Comparison of ENCODE assay signal across 23 mouse cellular contexts in the genomic region with DNA sequence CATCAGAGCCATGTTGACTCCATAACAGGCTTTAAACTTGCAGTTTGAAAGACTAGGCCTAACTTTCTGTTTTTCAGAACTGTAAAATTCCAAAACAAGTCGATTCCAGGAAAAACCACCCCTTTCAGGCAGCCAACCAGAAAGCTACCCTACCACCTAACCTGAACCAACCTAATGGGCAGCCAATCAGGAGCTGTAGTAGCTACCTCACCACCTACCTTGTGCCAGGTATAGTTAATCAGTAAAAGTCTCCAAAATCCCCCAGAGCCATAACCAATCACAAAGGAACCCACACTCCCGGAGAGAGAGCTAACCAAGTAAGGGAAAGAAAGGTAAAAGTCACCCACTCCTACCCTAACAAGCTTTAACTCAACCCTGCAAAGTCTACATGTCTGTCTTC. TPM values are rescaled to one million over a fixed set of nuclear protein-coding genes. Genes with fewer than 3 reads are reported as not detected.
DNase-seq lines count a peak whose midpoint lies in the region; ATAC-seq and TF ChIP-seq lines count a peak whose summit lies in the region.
"Had no signal": no experiment of that assay in that cellular context is flagged by ENCODE, and none has a peak within 500 bp of the region (broad histone marks: within the 10 kb centered on the region; RNA-seq: fewer than 3 reads in every experiment).

No protein-coding gene starts in this region.

- WGBS in kidney, adult 2 months: 49% methylated on average over 2 of the region's 2 CpGs
- WGBS in liver, adult 2 months: 60% methylated on average over 2 of the region's 2 CpGs
- WGBS in liver, postnatal 0 days (ENCODE audit: insufficient replicate concordance): 69% methylated on average over 2 of the region's 2 CpGs

- no peak for ATAC-seq in liver, postnatal 0 days
- ATAC-seq: forebrain, embryonic 14.5 days had no signal

- no peaks in the 10 kb centered on the region for H3K79me2 ChIP-seq in liver, adult 2 months (ENCODE audit: control insufficient read depth, insufficient read depth, low read length)

- no peaks in the 10 kb centered on the region for H3K9me3 ChIP-seq in liver, postnatal 0 days (ENCODE audit: low read length)
- H3K9me3 ChIP-seq: embryonic facial prominence, embryonic 13.5 days; embryonic facial prominence, embryonic 15.5 days; forebrain, embryonic 10.5 days; forebrain, embryonic 12.5 days had no signal

- no peaks in the 10 kb centered on the region for H3K4me1 ChIP-seq in kidney, adult 2 months (ENCODE audit: control insufficient read depth, insufficient read depth, low read length)
- no peaks in the 10 kb centered on the region for H3K4me1 ChIP-seq in liver, adult 2 months (ENCODE audit: control insufficient read depth, insufficient read depth, low read length)
- H3K4me1 ChIP-seq in liver, postnatal 0 days (ENCODE audit: insufficient read depth): no peaks in the 10 kb centered on the region
- H3K4me1 ChIP-seq: embryonic facial prominence, embryonic 13.5 days; embryonic facial prominence, embryonic 15.5 days; forebrain, embryonic 10.5 days; forebrain, embryonic 12.5 days had no signal

- H3K4me3 ChIP-seq in kidney, adult 2 months (ENCODE audit: insufficient read depth, low read depth, low read length): no peak overlapping the region
- no peak overlapping the region for H3K4me3 ChIP-seq in liver, adult 2 months (ENCODE audit: insufficient read depth, low read depth, low read length)
- H3K4me3 ChIP-seq in liver, postnatal 0 days (ENCODE audit: low read depth, low read length): no peak overlapping the region
- H3K4me3 ChIP-seq: embryonic facial prominence, embryonic 13.5 days; embryonic facial prominence, embryonic 15.5 days; erythroblast, embryonic 14.5 days; forebrain, embryonic 10.5 days; forebrain, embryonic 12.5 days had no signal

- no peaks in the 10 kb centered on the region for H3K27me3 ChIP-seq in kidney, adult 2 months (replicated peaks; ENCODE audit: control insufficient read depth, insufficient read depth, low read length)
- H3K27me3 ChIP-seq in liver, adult 2 months (ENCODE audit: control insufficient read depth, insufficient read depth, low read length): no peaks in the 10 kb centered on the region
- H3K27me3 ChIP-seq in liver, postnatal 0 days (ENCODE audit: insufficient read depth, low read length): no peaks in the 10 kb centered on the region
- H3K27me3 ChIP-seq: embryonic facial prominence, embryonic 13.5 days; embryonic facial prominence, embryonic 15.5 days; forebrain, embryonic 12.5 days had no signal

- no peak overlapping the region for H3K4me2 ChIP-seq in liver, postnatal 0 days (ENCODE audit: low read depth, low read length)
- H3K4me2 ChIP-seq: embryonic facial prominence, embryonic 13.5 days; embryonic facial prominence, embryonic 15.5 days; forebrain, embryonic 12.5 days had no signal

- peak; percentile 53 for DNase-seq in kidney, adult 2 months
- no peak for DNase-seq in kidney, postnatal 10 days
- peak; percentile 27 for DNase-seq in kidney, adult 9 months
- no peak for DNase-seq in kidney, postnatal 14 days
- DNase-seq in liver, adult 2 months (ENCODE audit: extremely low read depth, low read depth, low spot score): peak; percentile 12
- DNase-seq in liver, postnatal 0 days: no peak
- DNase-seq: adrenal gland, adult 2 months; adrenal gland, postnatal 10 days; adrenal gland, postnatal 25 days; cerebellum, adult 11 months; cerebellum, adult 18-20 months; cerebellum, adult 8-10 months; cerebellum, adult 9-11 months; cerebellum, postnatal 14 days; cerebellum, postnatal 36 days; embryo, embryonic 11 days had no signal

- no peak overlapping the region; the same call in 1 of the 2 replicates for H3K27ac ChIP-seq in kidney, adult 2 months (ENCODE audit: insufficient read depth, low read depth, low read length)
- H3K27ac ChIP-seq in liver, adult 2 months (replicated peaks; ENCODE audit: insufficient read depth, low read depth, low read length): no peak overlapping the region
- H3K27ac ChIP-seq in liver, postnatal 0 days (ENCODE audit: low read depth): no peak overlapping the region
- H3K27ac ChIP-seq: embryonic facial prominence, embryonic 13.5 days; embryonic facial prominence, embryonic 15.5 days; forebrain, embryonic 10.5 days; forebrain, embryonic 12.5 days had no signal

- no peak overlapping the region for H3K9ac ChIP-seq in liver, adult 2 months (ENCODE audit: low read depth, low read length)
- H3K9ac ChIP-seq in liver, postnatal 0 days (replicated peaks): no peak overlapping the region
- H3K9ac ChIP-seq: embryonic facial prominence, embryonic 13.5 days; embryonic facial prominence, embryonic 15.5 days; forebrain, embryonic 12.5 days had no signal

- no peak for TF ChIP-seq EP300 in liver, postnatal 0 days (IDR thresholded peaks at IDR 0.05; ENCODE audit: low read depth)

- TF ChIP-seq POLR2A in kidney, adult 2 months (IDR thresholded peaks at IDR 0.05; ENCODE audit: low read depth, low read length): no peak
- TF ChIP-seq POLR2A in liver, adult 2 months (IDR thresholded peaks at IDR 0.05; ENCODE audit: extremely low read depth, insufficient read depth, low read length): no peak

- H3K36me3 ChIP-seq in kidney, adult 2 months (ENCODE audit: control insufficient read depth, insufficient read depth, low read length): no peaks in the 10 kb centered on the region
- H3K36me3 ChIP-seq in liver, adult 2 months (ENCODE audit: control insufficient read depth, insufficient read depth, low read length): no peaks in the 10 kb centered on the region
- H3K36me3 ChIP-seq in liver, postnatal 0 days (replicated peaks; ENCODE audit: insufficient read depth, low read length): no peaks in the 10 kb centered on the region
- H3K36me3 ChIP-seq: embryonic facial prominence, embryonic 13.5 days; embryonic facial prominence, embryonic 15.5 days; forebrain, embryonic 10.5 days; forebrain, embryonic 12.5 days had no signal

- TF ChIP-seq CTCF in kidney, adult 2 months (conservative IDR thresholded peaks at IDR 0.05; ENCODE audit: insufficient read depth, insufficient read length, low read depth, low read length): no peak
- no peak for TF ChIP-seq CTCF in liver, adult 2 months (IDR thresholded peaks at IDR 0.05; ENCODE audit: low read depth, low read length)
- no peak for TF ChIP-seq CTCF in liver, postnatal 0 days (IDR thresholded peaks at IDR 0.05; ENCODE audit: low read depth)

RNA-seq across cellular contexts. Expression of gene Col5a2, which starts 18.4 kb away (rescaled TPM):
- 6.0 and 6.3 TPM in 2 replicates for polyA plus RNA-seq in kidney, adult 2 months (2012; rRNA removed)
- 2.0 and 2.6 TPM in 2 replicates for total RNA-seq in liver, adult 2 months (2014; rRNA removed)
- polyA plus RNA-seq in liver, adult 2 months (2012; rRNA removed): 0.50 and 0.70 TPM in 2 replicates
- 4.6 and 5.2 TPM in 2 replicates for polyA plus RNA-seq in liver, postnatal 0 days (2015; fragmentation: Nextera tagmentation; extraction: Ambion mirVana)
- total RNA-seq: common myeloid progenitor, adult 5-6 weeks had no signal

Comparison
In these comparisons a context has a peak if more than half of its experiments do, and no peak if none do; other contexts are left out.
1. DNase-seq: peak in kidney, adult 2 months (single experiment), kidney, adult 9 months (single experiment) and liver, adult 2 months (single experiment); none in kidney, postnatal 10 days (single experiment), kidney, postnatal 14 days (single experiment) and liver, postnatal 0 days (single experiment).